Mouse (Mus musculus): ENCODE measurements around the gene Myocd. TPM values are rescaled to one million over a fixed set of nuclear protein-coding genes. Genes with fewer than 3 reads are reported as not detected.

Myocd gene
- polyA plus RNA-seq, 1 experiment from 2014 or later: 0.89 TPM

DNA sequence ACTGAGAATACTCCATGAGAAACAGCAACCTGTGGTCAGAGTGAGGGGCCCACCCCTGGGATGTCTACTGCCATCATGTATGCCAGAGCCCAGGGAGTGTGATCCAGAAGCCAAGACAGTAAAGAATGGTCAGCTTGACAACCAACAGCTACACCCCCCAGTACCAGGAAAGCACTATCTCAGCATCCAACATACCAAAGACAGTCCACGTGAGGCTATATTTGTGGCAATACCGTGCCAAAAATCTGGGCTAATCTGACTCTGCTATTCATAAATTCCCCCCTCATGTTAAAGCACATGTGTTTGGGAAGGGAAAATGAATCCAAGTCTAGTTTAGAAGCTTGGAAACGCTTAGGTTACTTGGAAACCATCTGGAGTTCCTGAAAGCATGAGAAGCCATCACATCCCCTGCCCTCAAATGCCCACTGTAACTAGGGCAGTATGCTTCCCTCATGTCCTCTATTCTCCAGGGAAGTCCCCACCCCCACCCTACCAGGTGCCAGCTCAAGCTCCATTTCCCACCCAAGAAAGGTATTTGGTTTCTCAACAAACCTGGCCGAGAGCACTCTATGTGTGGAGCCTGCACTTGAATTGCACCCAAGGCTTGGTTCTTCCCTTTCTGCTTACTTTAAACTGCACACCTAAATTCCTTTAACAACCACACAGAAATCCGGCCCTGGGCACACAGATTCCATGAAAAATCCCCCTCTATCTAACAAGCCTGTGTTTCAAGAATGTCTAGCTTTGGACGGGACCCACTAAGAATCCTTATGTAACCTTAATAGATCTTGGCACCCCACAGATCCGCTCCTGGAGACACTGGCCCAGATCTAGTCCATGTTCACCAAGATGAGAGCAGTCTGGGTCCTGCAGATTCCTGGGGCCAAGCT, 108.6 kb downstream of the Myocd start:
- H3K27me3 ChIP-seq: peaks cover 14% of the 10 kb centered on the region
- no peak overlapping the region for H3K27ac ChIP-seq
- H3K4me3 ChIP-seq: peak overlapping the region; percentile 89
- H3K4me1 ChIP-seq: peaks cover 7% of the 10 kb centered on the region
- peak overlapping the region; percentile 94 for H3K4me2 ChIP-seq (replicated peaks)
- H3K9ac ChIP-seq: no peak overlapping the region
- WGBS: 61% methylated on average over 7 of the region's 7 CpGs
- no peaks in the 10 kb centered on the region for H3K36me3 ChIP-seq
- no peak for ATAC-seq (ENCODE audit: low FRiP score)
- H3K9me3 ChIP-seq (replicated peaks): no peaks in the 10 kb centered on the region

DNA sequence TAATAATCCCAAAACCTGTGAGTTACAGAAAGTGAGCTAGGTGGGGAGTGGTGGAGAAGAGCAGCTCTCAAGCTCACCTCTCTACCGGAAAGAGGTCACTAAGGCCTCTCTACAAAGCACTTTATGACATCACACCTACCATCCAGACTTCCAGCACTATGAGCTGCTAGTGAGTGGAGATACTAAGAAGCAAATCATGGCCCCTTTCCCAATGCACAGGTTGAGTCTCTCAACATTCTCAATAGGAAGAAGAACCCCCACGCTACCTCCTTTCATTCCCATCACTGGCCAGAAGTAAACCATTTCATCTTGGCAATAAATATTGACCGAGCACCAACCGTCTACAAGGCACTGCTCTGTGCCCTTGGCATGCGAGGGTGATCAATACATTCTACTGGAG, 110.0 kb downstream of the Myocd start, which contains the start of gene 1700086D15Rik:
TSS of gene 1700086D15Rik (minus strand) at position 101 of the 400 bp plus-strand sequence.
- H3K4me1 ChIP-seq: peaks cover 7% of the 10 kb centered on the region
- no peak within 1 kb of the TSS for H3K4me2 ChIP-seq (replicated peaks)
- no peak within 1 kb of the TSS for H3K27ac ChIP-seq
- H3K9me3 ChIP-seq (replicated peaks): no peaks in the 10 kb centered on the region
- H3K4me3 ChIP-seq: no peak within 1 kb of the TSS
- peaks cover 14% of the 10 kb centered on the region for H3K27me3 ChIP-seq
- WGBS: 96% methylated on average over 5 of the region's 5 CpGs
- H3K9ac ChIP-seq: no peak within 1 kb of the TSS
- H3K36me3 ChIP-seq: no peaks in the 10 kb centered on the region
- ATAC-seq (ENCODE audit: low FRiP score): no peak

DNA sequence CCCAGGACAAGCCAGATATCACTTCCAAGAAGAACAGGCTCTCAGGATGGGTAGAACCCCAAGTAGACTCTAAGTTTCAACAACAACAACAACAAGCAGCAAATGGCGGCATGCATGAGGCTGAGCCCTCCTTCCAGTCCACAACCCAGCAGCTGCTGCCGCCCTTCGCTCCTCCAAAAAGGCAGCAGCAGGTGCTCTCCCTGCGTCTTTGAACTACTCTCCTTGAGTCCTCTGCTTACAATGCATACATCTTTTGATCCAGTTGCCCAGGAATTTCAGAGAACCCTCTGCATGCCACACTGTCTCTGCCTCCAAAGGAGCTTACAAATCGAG, 111.2 kb downstream of the Myocd start:
- Histone ChIP-seq H3K27me3 (peaks cover 14% of the 10 kb centered on the region), H3K4me1 (peaks cover 7% of the 10 kb centered on the region), H3K9ac (no peak overlapping the region), H3K4me2 (replicated peaks) (no peak overlapping the region), H3K4me3 (no peak overlapping the region), H3K36me3 (no peaks in the 10 kb centered on the region), H3K9me3 (replicated peaks) (no peaks in the 10 kb centered on the region), H3K27ac (no peak overlapping the region)
- 97% methylated on average over 5 of the region's 5 CpGs for WGBS
- ATAC-seq (ENCODE audit: low FRiP score): no peak

DNA sequence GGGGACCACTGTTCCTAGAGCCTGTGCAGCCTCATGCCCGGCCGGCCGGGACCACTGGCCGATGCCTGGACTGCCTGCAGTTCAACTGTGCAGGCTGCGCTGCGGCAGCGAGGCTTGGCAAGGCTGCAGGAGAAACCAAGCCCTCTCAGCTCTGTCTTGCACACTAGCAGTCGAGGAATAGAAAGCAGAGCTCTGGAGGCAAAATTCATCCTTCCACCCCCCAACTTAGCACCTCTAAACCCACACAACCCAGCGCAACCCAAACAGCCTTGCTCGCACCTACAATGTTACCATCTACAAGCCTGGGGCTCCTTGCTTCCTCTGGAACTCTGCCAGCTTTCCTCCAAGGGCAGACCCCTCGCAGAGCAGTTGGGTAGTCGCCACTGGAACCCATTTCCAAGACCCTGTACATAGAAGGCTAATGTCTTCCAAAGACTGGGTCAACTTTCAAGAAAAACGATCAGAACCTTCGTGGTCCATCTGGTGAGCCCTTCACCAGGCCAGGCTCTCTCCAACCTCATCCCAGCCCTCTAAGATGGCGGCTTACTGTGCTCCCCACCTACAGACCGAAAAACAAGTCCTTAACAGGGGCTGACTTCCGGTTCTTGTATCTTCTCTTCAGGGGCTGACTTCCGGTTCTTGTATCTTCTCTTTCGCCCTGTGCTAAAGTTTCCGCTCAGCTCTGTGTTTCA, 111.7 kb downstream of the Myocd start:
- no peaks in the 10 kb centered on the region for H3K36me3 ChIP-seq
- WGBS: 90% methylated on average over 20 of the region's 20 CpGs
- H3K9me3 ChIP-seq (replicated peaks): no peaks in the 10 kb centered on the region
- peaks cover 7% of the 10 kb centered on the region for H3K4me1 ChIP-seq
- peaks cover 11% of the 10 kb centered on the region for H3K27me3 ChIP-seq
- no peak overlapping the region for H3K9ac ChIP-seq
- no peak overlapping the region for H3K4me3 ChIP-seq
- H3K27ac ChIP-seq: no peak overlapping the region
- ATAC-seq (ENCODE audit: low FRiP score): no peak
- H3K4me2 ChIP-seq (replicated peaks): no peak overlapping the region

DNA sequence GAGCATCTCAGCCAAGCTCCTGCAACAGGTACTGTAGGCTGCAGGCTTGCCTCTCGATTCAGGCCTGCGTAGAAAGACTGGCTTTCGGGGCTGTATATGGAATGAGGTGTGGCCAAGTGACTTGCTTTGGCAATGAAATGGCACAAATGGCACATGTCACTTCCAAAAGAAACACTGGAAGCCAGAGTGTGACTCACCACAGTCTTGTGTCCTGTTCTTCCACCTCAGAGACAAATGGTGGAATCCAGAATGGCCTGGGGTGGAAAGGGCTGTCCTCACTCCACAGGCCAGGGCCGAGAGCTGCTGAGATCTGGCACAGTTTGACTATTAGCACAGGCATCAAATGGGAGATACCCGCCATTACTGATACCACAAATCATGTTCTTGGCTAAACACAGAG, 116.8 kb downstream of the Myocd start:
- Histone ChIP-seq H3K4me1 (no peaks in the 10 kb centered on the region), H3K36me3 (no peaks in the 10 kb centered on the region), H3K4me2 (replicated peaks) (no peak overlapping the region), H3K27ac (no peak overlapping the region), H3K4me3 (no peak overlapping the region), H3K9ac (no peak overlapping the region), H3K9me3 (replicated peaks) (no peaks in the 10 kb centered on the region), H3K27me3 (no peaks in the 10 kb centered on the region)
- 91% methylated on average over 5 of the region's 5 CpGs for WGBS
- no peak for ATAC-seq (ENCODE audit: low FRiP score)

DNA sequence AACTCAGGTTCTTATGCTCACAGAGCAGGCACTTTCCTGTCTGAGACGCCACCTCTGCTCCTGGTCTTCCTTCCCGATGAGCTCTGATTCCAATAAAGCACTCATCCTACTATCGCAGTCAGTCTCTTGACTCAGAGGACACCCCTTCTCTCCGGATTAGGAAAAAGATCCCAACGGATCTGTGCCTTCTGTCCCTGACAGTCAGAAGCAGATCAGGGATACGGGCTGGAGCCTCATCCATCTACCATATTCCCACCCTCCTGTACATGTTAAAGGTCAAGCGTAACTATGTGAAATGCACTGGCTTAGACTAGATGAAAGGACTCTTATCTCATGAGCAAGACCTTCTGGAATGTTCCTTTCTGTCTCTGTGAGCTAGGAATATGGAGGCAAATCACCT, 121.3 kb downstream of the Myocd start:
- ATAC-seq (ENCODE audit: low FRiP score): no peak
- H3K4me2 ChIP-seq (replicated peaks): no peak overlapping the region
- no peaks in the 10 kb centered on the region for H3K9me3 ChIP-seq (replicated peaks)
- H3K4me1 ChIP-seq: no peaks in the 10 kb centered on the region
- H3K27ac ChIP-seq: no peak overlapping the region
- WGBS: 83% methylated on average over 7 of the region's 7 CpGs
- no peaks in the 10 kb centered on the region for H3K36me3 ChIP-seq
- H3K9ac ChIP-seq: no peak overlapping the region
- no peaks in the 10 kb centered on the region for H3K27me3 ChIP-seq
- no peak overlapping the region for H3K4me3 ChIP-seq

DNA sequence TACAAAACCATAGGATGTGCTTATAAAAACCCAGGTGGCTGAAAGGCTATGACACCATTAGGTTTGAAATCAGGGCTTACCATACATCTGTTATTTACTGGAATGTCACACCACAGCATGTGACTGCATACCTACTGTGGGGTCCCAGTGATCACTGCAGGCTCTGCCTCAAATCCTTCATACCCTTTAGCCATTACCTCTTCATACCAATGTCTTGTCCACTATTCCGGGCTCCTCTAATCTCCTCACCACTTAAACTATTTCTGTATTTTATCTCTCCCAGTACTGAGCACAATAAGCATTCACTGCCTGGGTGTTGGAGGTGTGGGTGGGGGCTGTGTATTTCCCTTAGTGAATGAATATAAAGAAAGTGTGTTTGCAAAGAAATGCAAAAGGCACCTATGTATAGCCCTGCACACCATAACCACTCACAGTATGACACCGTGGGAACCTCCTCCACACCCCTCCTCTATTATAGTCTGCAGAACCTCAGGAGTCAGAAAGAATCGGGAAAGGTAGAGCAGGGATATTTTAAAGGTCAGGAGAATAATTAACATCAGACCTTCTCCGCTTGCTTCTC, 126.9 kb downstream of the Myocd start:
- H3K9me3 ChIP-seq (replicated peaks): no peaks in the 10 kb centered on the region
- no peak overlapping the region for H3K4me3 ChIP-seq
- no peaks in the 10 kb centered on the region for H3K36me3 ChIP-seq
- ATAC-seq (ENCODE audit: low FRiP score): no peak
- whole genome bisulfite sequencing: 72% methylated on average over 4 of the region's 4 CpGs
- no peaks in the 10 kb centered on the region for H3K4me1 ChIP-seq
- H3K27me3 ChIP-seq: no peaks in the 10 kb centered on the region
- no peak overlapping the region for H3K9ac ChIP-seq
- no peak overlapping the region for H3K4me2 ChIP-seq (replicated peaks)
- H3K27ac ChIP-seq: no peak overlapping the region

DNA sequence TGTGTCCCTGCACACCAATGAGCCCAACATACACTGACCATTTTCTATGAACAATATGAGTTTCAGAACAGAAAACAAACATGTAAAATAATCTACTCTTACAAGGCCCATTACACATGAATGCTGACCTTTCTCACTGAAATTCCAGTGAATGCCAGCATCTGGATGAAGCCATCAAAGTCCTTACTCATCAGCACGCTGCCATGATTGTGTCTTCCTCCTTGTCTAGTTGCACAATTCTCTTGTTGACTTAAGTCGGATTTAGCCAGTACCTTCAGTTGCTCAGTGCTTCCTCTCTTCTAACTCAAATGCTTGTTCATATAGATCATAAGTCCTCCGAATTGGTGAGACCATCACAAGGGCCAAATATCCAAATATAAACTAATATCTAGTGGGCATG, 130.8 kb downstream of the Myocd start:
- no peak overlapping the region for H3K9ac ChIP-seq
- H3K4me3 ChIP-seq: no peak overlapping the region
- WGBS: 90% methylated on average over 3 of the region's 3 CpGs
- no peaks in the 10 kb centered on the region for H3K27me3 ChIP-seq
- no peaks in the 10 kb centered on the region for H3K36me3 ChIP-seq
- H3K4me2 ChIP-seq (replicated peaks): no peak overlapping the region
- H3K9me3 ChIP-seq (replicated peaks): no peaks in the 10 kb centered on the region
- no peak for ATAC-seq (ENCODE audit: low FRiP score)
- no peak overlapping the region for H3K27ac ChIP-seq
- peaks cover 10% of the 10 kb centered on the region; the same call in 1 of the 2 replicates for H3K4me1 ChIP-seq

DNA sequence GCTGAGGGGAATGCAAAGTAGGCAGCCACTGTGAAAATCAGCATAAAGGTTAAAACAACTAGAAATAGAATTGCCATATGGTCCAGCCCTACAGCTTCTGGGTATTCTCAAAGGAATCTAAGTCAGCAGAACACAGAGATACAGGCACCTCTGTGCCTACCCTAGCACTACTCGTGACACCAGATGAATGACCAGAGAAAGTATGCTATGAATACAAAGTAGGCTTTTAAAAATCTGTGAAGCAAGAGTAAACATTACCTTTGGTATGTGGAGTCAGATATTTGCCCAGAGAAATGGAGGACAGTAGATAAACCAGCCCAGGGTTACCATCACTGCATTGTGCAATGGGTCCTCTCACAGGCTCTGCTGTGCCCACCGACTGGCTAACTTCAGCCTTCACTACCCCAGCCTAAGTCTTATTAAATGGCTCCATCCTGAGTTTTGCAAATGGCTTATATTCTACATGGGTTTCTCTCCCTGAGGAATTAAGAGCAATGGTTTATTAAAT, 132.6 kb downstream of the Myocd start:
- Histone ChIP-seq H3K4me3 (no peak overlapping the region), H3K27me3 (no peaks in the 10 kb centered on the region), H3K4me1 (peaks cover 10% of the 10 kb centered on the region; the same call in 1 of the 2 replicates), H3K36me3 (no peaks in the 10 kb centered on the region), H3K9me3 (replicated peaks) (no peaks in the 10 kb centered on the region), H3K4me2 (replicated peaks) (no peak overlapping the region), H3K9ac (no peak overlapping the region), H3K27ac (no peak overlapping the region)
- WGBS: 67% methylated on average over 2 of the region's 2 CpGs
- ATAC-seq (ENCODE audit: low FRiP score): no peak

DNA sequence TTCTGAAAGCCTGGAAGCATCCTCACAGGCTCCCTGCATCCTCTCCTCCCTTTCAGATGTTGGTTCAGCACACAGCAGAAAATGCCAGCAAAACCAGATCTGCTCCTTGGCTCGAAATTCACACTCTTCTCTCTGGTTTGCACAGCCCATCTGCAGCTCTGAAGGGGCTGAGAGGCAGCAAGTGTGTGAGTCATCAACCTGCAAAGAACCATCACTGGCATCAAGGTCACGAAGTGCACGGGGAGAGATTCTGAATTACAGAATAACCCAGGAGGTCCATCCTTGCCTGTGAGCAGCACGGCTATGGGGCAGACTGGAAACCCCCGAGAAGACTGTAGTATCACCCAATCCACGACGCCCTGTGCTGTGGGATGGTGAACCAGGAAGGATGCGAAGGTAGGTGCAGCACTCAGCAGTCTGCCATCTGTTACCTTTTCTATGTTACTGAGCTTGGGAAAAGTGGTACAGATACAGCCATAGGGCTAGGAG, 134.5 kb downstream of the Myocd start:
- WGBS: 86% methylated on average over 8 of the region's 8 CpGs
- Histone ChIP-seq H3K9ac (no peak overlapping the region), H3K4me3 (no peak overlapping the region), H3K4me1 (peaks cover 10% of the 10 kb centered on the region; the same call in 1 of the 2 replicates), H3K27me3 (no peaks in the 10 kb centered on the region), H3K36me3 (no peaks in the 10 kb centered on the region), H3K27ac (no peak overlapping the region), H3K4me2 (replicated peaks) (no peak overlapping the region), H3K9me3 (replicated peaks) (no peaks in the 10 kb centered on the region)
- ATAC-seq (ENCODE audit: low FRiP score): no peak

DNA sequence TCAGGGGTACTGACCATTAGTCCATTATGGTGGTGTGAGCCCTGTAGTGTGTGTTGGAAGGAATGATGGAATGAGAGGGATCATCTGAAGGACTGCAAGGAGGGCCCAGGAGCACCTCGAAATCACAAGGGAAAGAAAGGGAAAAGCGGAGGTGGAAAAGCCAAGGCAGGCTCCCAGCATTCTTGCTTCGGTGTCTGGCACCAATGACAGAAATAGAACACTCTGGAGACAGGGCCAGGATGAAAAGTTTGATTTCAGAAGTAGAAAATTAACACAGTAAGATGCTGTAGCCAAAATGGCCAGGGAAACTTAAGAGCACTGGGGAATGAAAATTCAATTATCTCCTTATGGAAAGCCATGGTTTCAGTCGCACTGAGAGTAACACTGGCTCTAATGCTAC, 136.1 kb downstream of the Myocd start:
- WGBS: 88% methylated on average over 4 of the region's 4 CpGs
- peaks cover 10% of the 10 kb centered on the region; the same call in 1 of the 2 replicates for H3K4me1 ChIP-seq
- no peaks in the 10 kb centered on the region for H3K27me3 ChIP-seq
- H3K4me3 ChIP-seq: no peak overlapping the region
- no peaks in the 10 kb centered on the region for H3K36me3 ChIP-seq
- no peak overlapping the region for H3K4me2 ChIP-seq (replicated peaks)
- H3K9me3 ChIP-seq (replicated peaks): no peaks in the 10 kb centered on the region
- no peak for ATAC-seq (ENCODE audit: low FRiP score)
- H3K27ac ChIP-seq: no peak overlapping the region
- H3K9ac ChIP-seq: no peak overlapping the region

DNA sequence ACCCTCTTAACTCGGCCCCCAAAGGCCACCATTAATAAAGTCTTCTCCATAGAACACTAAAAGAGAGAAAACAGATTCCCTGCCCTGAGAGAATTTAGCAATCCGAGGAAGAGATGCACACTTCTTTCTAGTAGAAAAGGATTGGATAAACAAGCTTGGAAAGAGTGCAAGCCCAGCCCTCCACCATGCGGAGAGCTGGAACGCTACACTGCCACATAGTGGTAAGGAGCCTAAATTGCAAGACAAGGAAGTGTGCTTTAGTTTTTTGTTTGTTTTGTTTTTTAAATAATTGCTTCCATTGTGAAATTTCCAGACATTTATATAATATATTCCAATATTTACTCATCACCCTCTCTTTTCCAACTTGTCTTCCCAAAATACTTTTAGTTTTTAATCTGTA, 140.7 kb downstream of the Myocd start:
- no peaks in the 10 kb centered on the region for H3K9me3 ChIP-seq (replicated peaks)
- no peaks in the 10 kb centered on the region for H3K27me3 ChIP-seq
- H3K4me1 ChIP-seq: peaks cover 22% of the 10 kb centered on the region
- no peak overlapping the region for H3K4me3 ChIP-seq
- no peak overlapping the region for H3K9ac ChIP-seq
- 81% methylated on average over 4 of the region's 4 CpGs for WGBS
- no peak overlapping the region for H3K27ac ChIP-seq
- no peak for ATAC-seq (ENCODE audit: low FRiP score)
- H3K36me3 ChIP-seq: no peaks in the 10 kb centered on the region
- no peak overlapping the region for H3K4me2 ChIP-seq (replicated peaks)
